Mouse (Mus musculus): Measurements from ENCODE around the gene Il12rb1. TPM values are rescaled to one million over a fixed set of nuclear protein-coding genes. Genes with fewer than 3 reads are reported as not detected.

The Il12rb1 gene
- polyA plus RNA-seq, 2 experiments, result 0.13 TPM; not detected in 1

- Histone ChIP-seq H3K9me3 (ENCODE audit: control insufficient read depth, low read length) (no peaks in the 10 kb centered on the region), H3K4me2 (replicated peaks; ENCODE audit: low read depth, low read length, severe bottlenecking) (peak overlapping the region; percentile 86), H3K4me3 (replicated peaks; ENCODE audit: low read length) (peak overlapping the region; percentile 49), H3K36me3 (ENCODE audit: control insufficient read depth, insufficient read depth, low read length) (no peaks in the 10 kb centered on the region; the same call in 1 of the 2 replicates), H3K9ac (ENCODE audit: low read depth, low read length, severe bottlenecking) (peak overlapping the region; percentile 53), H3K27me3 (ENCODE audit: control insufficient read depth, insufficient read depth, low read length) (peaks cover 18% of the 10 kb centered on the region), H3K27ac (replicated peaks; ENCODE audit: low read depth, low read length) (no peak overlapping the region), H3K4me1 (ENCODE audit: control insufficient read depth, insufficient read depth, low read length) (peaks cover 26% of the 10 kb centered on the region)
- WGBS, result 1% methylated on average over 43 of the region's 46 CpGs
- no peak for TF ChIP-seq POLR2A (IDR thresholded peaks at IDR 0.05; ENCODE audit: borderline replicate concordance, extremely low read depth, insufficient read depth, insufficient read length)
- ATAC-seq (ENCODE audit: low FRiP score, low read depth) (no peak), DNase-seq (ENCODE audit: low spot score) (no peak)
Observed at GRCm38 (mm10) chr8:70863956-70864711, 55.9 kb downstream of the Il12rb1 start.

- no peak for TF ChIP-seq POLR2A (IDR thresholded peaks at IDR 0.05; ENCODE audit: borderline replicate concordance, extremely low read depth, insufficient read depth, insufficient read length)
- Histone ChIP-seq H3K4me2 (replicated peaks; ENCODE audit: low read depth, low read length, severe bottlenecking) (peak overlapping the region; percentile 86), H3K9me3 (ENCODE audit: control insufficient read depth, low read length) (no peaks in the 10 kb centered on the region), H3K4me1 (ENCODE audit: control insufficient read depth, insufficient read depth, low read length) (peaks cover 29% of the 10 kb centered on the region), H3K27ac (replicated peaks; ENCODE audit: low read depth, low read length) (peak overlapping the region; percentile 66), H3K27me3 (ENCODE audit: control insufficient read depth, insufficient read depth, low read length) (peaks cover 18% of the 10 kb centered on the region), H3K9ac (ENCODE audit: low read depth, low read length, severe bottlenecking) (peak overlapping the region; percentile 55), H3K4me3 (replicated peaks; ENCODE audit: low read length) (peak overlapping the region; percentile 49), H3K36me3 (ENCODE audit: control insufficient read depth, insufficient read depth, low read length) (no peaks in the 10 kb centered on the region; the same call in 1 of the 2 replicates)
- no peak for DNase-seq (ENCODE audit: low spot score)
- 2% methylated on average over 24 of the region's 24 CpGs for WGBS
- ATAC-seq (ENCODE audit: low FRiP score, low read depth), result no peak; the same call in 1 of the 2 replicates
Observed at GRCm38 (mm10) chr8:70864712-70865221, 56.5 kb downstream of the Il12rb1 start.

DNA sequence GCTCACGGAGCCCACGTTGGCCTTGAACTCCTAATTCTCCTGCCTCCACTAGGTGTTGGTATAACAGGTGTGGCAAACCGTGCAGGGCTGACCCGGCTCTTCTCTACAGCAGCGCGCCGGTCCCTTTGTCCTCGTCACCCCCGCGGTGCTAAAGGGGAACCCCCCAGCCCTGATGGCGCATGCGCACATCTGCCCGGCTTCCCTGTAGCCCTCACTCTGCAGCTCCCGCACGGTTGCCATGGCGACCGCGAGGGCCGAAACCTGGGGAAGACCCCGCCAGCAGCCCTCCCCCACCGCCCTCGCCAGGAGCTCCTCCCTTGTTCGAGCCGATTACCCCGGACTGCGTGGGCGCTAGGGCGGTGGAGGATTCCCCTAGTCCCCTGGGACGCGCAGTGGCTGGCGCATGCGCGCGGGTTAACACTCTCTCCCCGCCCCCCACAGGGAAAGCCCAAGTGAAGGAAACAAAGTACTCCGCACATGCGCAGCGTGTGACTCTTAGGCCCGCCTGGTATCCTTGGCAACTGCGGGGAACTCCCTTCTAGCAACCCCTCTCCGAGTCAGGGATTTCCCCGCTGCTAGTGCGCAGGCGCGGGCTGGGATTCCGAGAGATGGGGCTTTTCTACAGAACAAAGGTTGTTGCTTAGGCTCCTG is 57.2 kb downstream of the Il12rb1 start:
- Histone ChIP-seq H3K36me3 (ENCODE audit: control insufficient read depth, insufficient read depth, low read length) (no peaks in the 10 kb centered on the region; the same call in 1 of the 2 replicates), H3K27me3 (ENCODE audit: control insufficient read depth, insufficient read depth, low read length) (peaks cover 18% of the 10 kb centered on the region), H3K4me2 (replicated peaks; ENCODE audit: low read depth, low read length, severe bottlenecking) (peak overlapping the region; percentile 86), H3K4me1 (ENCODE audit: control insufficient read depth, insufficient read depth, low read length) (peaks cover 29% of the 10 kb centered on the region), H3K9ac (ENCODE audit: low read depth, low read length, severe bottlenecking) (peak overlapping the region; percentile 55), H3K4me3 (replicated peaks; ENCODE audit: low read length) (peak overlapping the region; percentile 49), H3K9me3 (ENCODE audit: control insufficient read depth, low read length) (no peaks in the 10 kb centered on the region), H3K27ac (replicated peaks; ENCODE audit: low read depth, low read length) (peak overlapping the region; percentile 82)
- WGBS, result under 1% methylated on average over 44 of the region's 46 CpGs
- ATAC-seq (ENCODE audit: low FRiP score, low read depth) (peak; percentile 92), DNase-seq (ENCODE audit: low spot score) (peak; percentile 100)
- TF ChIP-seq POLR2A (IDR thresholded peaks at IDR 0.05; ENCODE audit: borderline replicate concordance, extremely low read depth, insufficient read depth, insufficient read length), result peak; percentile 72; the same call in 1 of the 2 replicates

- peak overlapping the region; percentile 82 for H3K27ac ChIP-seq (replicated peaks; ENCODE audit: low read depth, low read length)
- peak overlapping the region; percentile 49 for H3K4me3 ChIP-seq (replicated peaks; ENCODE audit: low read length)
- H3K4me2 ChIP-seq (replicated peaks; ENCODE audit: low read depth, low read length, severe bottlenecking), result peak overlapping the region; percentile 86
- H3K27me3 ChIP-seq (ENCODE audit: control insufficient read depth, insufficient read depth, low read length), result peaks cover 18% of the 10 kb centered on the region
- no peak for TF ChIP-seq POLR2A (IDR thresholded peaks at IDR 0.05; ENCODE audit: borderline replicate concordance, extremely low read depth, insufficient read depth, insufficient read length)
- ATAC-seq (ENCODE audit: low FRiP score, low read depth) (peak; percentile 5), DNase-seq (ENCODE audit: low spot score) (no peak)
- H3K36me3 ChIP-seq (ENCODE audit: control insufficient read depth, insufficient read depth, low read length), result no peaks in the 10 kb centered on the region; the same call in 1 of the 2 replicates
- peaks cover 29% of the 10 kb centered on the region for H3K4me1 ChIP-seq (ENCODE audit: control insufficient read depth, insufficient read depth, low read length)
- H3K9ac ChIP-seq (ENCODE audit: low read depth, low read length, severe bottlenecking), result peak overlapping the region; percentile 40
- 12% methylated on average over 12 of the region's 12 CpGs for WGBS
- H3K9me3 ChIP-seq (ENCODE audit: control insufficient read depth, low read length), result no peaks in the 10 kb centered on the region
Observed at GRCm38 (mm10) chr8:70866001-70866520, 57.8 kb downstream of the Il12rb1 start.

GRCm38 (mm10) chr8:70866566-70866965 is 58.3 kb downstream of the Il12rb1 start:
- Histone ChIP-seq H3K9ac (ENCODE audit: low read depth, low read length, severe bottlenecking) (no peak overlapping the region), H3K4me3 (replicated peaks; ENCODE audit: low read length) (no peak overlapping the region; the same call in 1 of the 2 replicates), H3K4me2 (replicated peaks; ENCODE audit: low read depth, low read length, severe bottlenecking) (no peak overlapping the region), H3K9me3 (ENCODE audit: control insufficient read depth, low read length) (no peaks in the 10 kb centered on the region), H3K27me3 (ENCODE audit: control insufficient read depth, insufficient read depth, low read length) (peaks cover 15% of the 10 kb centered on the region), H3K36me3 (ENCODE audit: control insufficient read depth, insufficient read depth, low read length) (no peaks in the 10 kb centered on the region; the same call in 1 of the 2 replicates), H3K27ac (replicated peaks; ENCODE audit: low read depth, low read length) (peak overlapping the region; percentile 82; the same call in 1 of the 2 replicates), H3K4me1 (ENCODE audit: control insufficient read depth, insufficient read depth, low read length) (peaks cover 29% of the 10 kb centered on the region)
- no peak for DNase-seq (ENCODE audit: low spot score)
- WGBS, result 85% methylated on average over 7 of the region's 7 CpGs
- no peak for ATAC-seq (ENCODE audit: low FRiP score, low read depth)
- TF ChIP-seq POLR2A (IDR thresholded peaks at IDR 0.05; ENCODE audit: borderline replicate concordance, extremely low read depth, insufficient read depth, insufficient read length), result no peak

Measured in limb, embryonic 14.5 days (tissue).